Mouse (Mus musculus) liver, embryonic 12.5 days (tissue): ENCODE measurements around the gene Fras1. TPM values are rescaled to one million over a fixed set of nuclear protein-coding genes. Genes with fewer than 3 reads are reported as not detected.

Source experiments
- ATAC-seq: fragments of 200-750 bp; cut with Nextera tagmentation; 2 replicates; pipeline ENCODE4 v1.8.0; 2017; ENCODE audit warnings: moderate number of reproducible peaks, mild to moderate bottlenecking, moderate library complexity
- H3K27ac ChIP-seq: fragments of 300-500 bp; sonication (generic); 2 replicates; pipeline ENCODE4 v1.5.1; 2016; ENCODE audit warnings: mild to moderate bottlenecking
- H3K27me3 ChIP-seq: fragments of 300-500 bp; sonication (generic); replicated peaks from 2 replicates; pipeline ENCODE4 v1.6.1; 2016; ENCODE audit warnings: mild to moderate bottlenecking, moderate library complexity
- H3K36me3 ChIP-seq: fragments of 300-500 bp; sonication (generic); 2 replicates; pipeline ENCODE4 v1.6.1; 2016; ENCODE audit warnings: mild to moderate bottlenecking, moderate library complexity
- H3K4me1 ChIP-seq: fragments of 300-500 bp; sonication (generic); 2 replicates; pipeline ENCODE4 v1.6.1; 2016
- H3K4me2 ChIP-seq: fragments of 300-500 bp; sonication (generic); 2 replicates; pipeline ENCODE4 v1.6.1; 2016; ENCODE audit warnings: mild to moderate bottlenecking, moderate library complexity
- H3K4me3 ChIP-seq: fragments of 300-500 bp; sonication (generic); 2 replicates; pipeline ENCODE4 v1.5.1; 2016; ENCODE audit warnings: mild to moderate bottlenecking, moderate library complexity
- H3K9ac ChIP-seq: fragments of 300-500 bp; sonication (generic); 2 replicates; pipeline ENCODE4 v1.6.1; 2016; ENCODE audit warnings: mild to moderate bottlenecking, moderate library complexity
- H3K9me3 ChIP-seq: fragments of 300-500 bp; sonication (generic); replicated peaks from 2 replicates; pipeline ENCODE4 v1.6.1; 2016; ENCODE audit warnings: mild to moderate bottlenecking, moderate library complexity
- WGBS: fragments of 180-500 bp; shearing (Covaris S2); methylation state at CpG from one replicate; pipeline ENCODE4 v1.1.7; 2016; ENCODE audit not compliant: insufficient replicate concordance; 5-methylcytosine and 5-hydroxymethylcytosine counted together
- polyA plus RNA-seq: library from polyadenylated mRNA; unstranded; fragments of >200 nt; fragmentation: Nextera tagmentation; extraction: Ambion mirVana; gene quantifications from 2 replicates; pipeline ENCODE4 v1.2.1, GENCODE M21; 2016

Gene Fras1
- polyA plus RNA-seq, 1 experiment from 2014 or later, result 3.0 TPM

DNA sequence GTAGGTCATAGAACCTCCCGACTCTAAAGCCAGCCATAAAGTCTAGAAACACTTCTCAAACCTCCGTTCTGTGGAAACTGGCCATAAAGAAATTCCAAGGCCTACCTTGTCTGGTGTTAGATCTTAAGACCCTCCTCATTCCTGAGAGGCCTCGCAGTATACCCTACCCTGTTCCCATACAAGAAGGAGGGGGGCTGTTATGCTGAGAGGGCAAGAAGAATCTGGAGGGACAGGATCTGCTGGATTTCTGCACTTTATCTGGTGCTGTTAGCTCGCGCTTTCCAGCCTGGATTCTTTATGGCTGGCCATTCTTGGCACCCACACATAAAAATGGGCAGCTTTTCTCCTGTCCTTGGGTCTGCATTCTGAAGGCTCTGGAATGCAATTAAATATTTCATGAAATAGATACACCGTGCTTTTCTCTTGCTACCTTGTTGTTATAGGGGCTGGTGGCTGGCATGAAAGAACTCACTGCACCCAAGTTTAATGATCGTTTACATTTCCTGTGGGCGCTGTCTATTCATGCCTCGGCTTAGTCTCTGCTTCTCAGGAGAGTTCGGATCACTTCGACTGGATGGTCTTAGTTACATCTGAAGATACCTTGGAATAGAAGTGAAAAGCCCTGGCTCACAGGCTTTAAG lies 39.1 kb downstream of the Fras1 start:
- 67% methylated on average over 11 of the region's 11 CpGs for WGBS
- H3K9ac ChIP-seq, result no peak overlapping the region
- no peak overlapping the region for H3K4me3 ChIP-seq
- no peaks in the 10 kb centered on the region for H3K9me3 ChIP-seq
- ATAC-seq, result no peak
- H3K4me2 ChIP-seq, result no peak overlapping the region
- H3K27ac ChIP-seq, result no peak overlapping the region
- H3K27me3 ChIP-seq, result no peaks in the 10 kb centered on the region
- H3K36me3 ChIP-seq, result no peaks in the 10 kb centered on the region
- no peaks in the 10 kb centered on the region for H3K4me1 ChIP-seq

DNA sequence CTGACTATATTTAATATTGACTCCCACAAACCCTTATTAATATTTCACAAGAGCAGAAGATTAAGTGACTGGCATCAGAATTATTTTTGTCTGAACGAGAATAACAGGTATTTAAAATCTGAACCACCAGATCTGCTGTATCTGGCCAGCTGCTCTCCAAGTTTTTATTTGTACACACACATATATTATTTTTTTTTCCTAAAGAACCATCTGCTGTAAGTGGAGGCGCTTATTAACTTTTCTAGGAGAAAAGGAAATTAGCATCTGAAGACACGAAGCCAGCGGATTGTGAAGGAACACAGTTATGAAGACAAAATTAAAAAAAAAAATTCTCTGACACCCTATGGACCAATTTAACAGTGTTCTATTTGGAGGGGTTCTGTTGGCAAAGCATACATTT lies 43.4 kb downstream of the Fras1 start:
- H3K4me1 ChIP-seq, result no peaks in the 10 kb centered on the region
- no peak overlapping the region for H3K27ac ChIP-seq
- no peaks in the 10 kb centered on the region for H3K27me3 ChIP-seq
- ATAC-seq, result no peak
- no peaks in the 10 kb centered on the region for H3K9me3 ChIP-seq
- no peak overlapping the region for H3K4me2 ChIP-seq
- no peaks in the 10 kb centered on the region for H3K36me3 ChIP-seq
- H3K9ac ChIP-seq, result no peak overlapping the region
- H3K4me3 ChIP-seq, result no peak overlapping the region
- WGBS, result 74% methylated on average over 4 of the region's 4 CpGs

DNA sequence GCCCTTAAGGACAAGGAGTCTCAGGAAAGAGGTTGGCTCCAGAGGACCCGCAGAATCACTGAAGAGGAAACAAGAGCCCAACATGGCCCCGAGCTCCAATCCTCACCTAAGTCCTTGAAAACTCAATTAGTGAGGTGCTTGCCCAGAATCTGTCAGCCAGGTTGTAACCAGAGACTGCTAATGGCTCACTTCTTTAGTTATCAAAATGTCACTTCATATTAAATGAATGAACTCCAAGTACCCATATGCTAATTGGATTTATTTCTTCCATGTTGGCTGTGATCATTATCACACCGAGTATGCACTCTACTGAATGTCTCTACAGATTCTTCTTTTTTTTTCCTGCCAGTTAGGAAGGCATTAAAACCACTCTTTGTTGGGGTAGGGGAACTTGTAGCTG lies 47.8 kb downstream of the Fras1 start:
- no peaks in the 10 kb centered on the region for H3K9me3 ChIP-seq
- 67% methylated on average over 3 of the region's 3 CpGs for WGBS
- ATAC-seq, result no peak
- no peaks in the 10 kb centered on the region for H3K4me1 ChIP-seq
- no peak overlapping the region for H3K4me2 ChIP-seq
- no peaks in the 10 kb centered on the region for H3K36me3 ChIP-seq
- no peak overlapping the region for H3K27ac ChIP-seq
- no peaks in the 10 kb centered on the region for H3K27me3 ChIP-seq
- H3K4me3 ChIP-seq, result no peak overlapping the region
- no peak overlapping the region for H3K9ac ChIP-seq

DNA sequence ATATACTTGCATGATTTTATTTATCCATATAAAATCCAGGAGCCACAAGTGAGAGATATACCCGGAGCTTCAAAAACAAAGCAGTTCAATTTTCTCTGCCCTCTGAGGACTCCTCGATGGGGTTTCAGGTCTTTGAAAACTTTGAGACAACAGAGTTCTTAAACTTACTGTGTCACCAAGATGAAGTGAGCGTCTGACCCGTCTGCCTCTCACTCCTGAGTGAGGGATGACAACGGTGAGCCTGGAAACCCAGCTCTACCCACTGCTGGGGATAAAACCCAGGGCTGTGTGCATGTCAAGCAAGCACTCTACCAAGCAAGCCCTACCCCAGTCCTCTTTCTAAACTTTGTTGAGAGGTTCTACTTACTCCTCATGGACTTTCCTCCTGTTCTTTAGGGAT lies 49.0 kb downstream of the Fras1 start:
- no peak overlapping the region for H3K27ac ChIP-seq
- no peak overlapping the region for H3K4me2 ChIP-seq
- no peaks in the 10 kb centered on the region for H3K9me3 ChIP-seq
- no peaks in the 10 kb centered on the region for H3K4me1 ChIP-seq
- H3K27me3 ChIP-seq, result no peaks in the 10 kb centered on the region
- no peak for ATAC-seq
- no peak overlapping the region for H3K4me3 ChIP-seq
- no peaks in the 10 kb centered on the region for H3K36me3 ChIP-seq
- H3K9ac ChIP-seq, result no peak overlapping the region
- 57% methylated on average over 5 of the region's 5 CpGs for WGBS

DNA sequence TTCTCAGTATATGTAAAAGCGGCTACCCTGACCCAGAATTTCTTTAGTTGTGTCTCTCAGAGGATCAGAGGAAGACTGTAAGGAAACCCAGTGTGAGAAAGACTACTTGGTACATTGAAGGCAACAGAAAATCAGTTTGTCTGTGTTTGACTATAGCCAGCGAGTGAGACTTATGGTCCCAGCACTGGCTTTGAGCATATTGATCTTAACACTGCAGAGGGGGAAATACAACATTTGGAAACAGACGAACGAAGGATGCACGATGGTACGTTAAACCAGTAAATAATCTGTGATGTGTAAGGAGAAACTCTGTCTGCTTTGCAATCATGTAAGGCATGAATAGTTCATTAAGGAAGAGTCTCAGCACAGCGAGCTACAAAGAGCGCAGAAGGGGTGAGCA lies 51.6 kb downstream of the Fras1 start:
- no peak overlapping the region for H3K9ac ChIP-seq
- 83% methylated on average over 8 of the region's 8 CpGs for WGBS
- H3K36me3 ChIP-seq, result no peaks in the 10 kb centered on the region
- H3K4me1 ChIP-seq, result no peaks in the 10 kb centered on the region
- ATAC-seq, result no peak
- H3K9me3 ChIP-seq, result no peaks in the 10 kb centered on the region
- H3K4me2 ChIP-seq, result no peak overlapping the region
- H3K27ac ChIP-seq, result no peak overlapping the region
- H3K27me3 ChIP-seq, result no peaks in the 10 kb centered on the region
- H3K4me3 ChIP-seq, result no peak overlapping the region

DNA sequence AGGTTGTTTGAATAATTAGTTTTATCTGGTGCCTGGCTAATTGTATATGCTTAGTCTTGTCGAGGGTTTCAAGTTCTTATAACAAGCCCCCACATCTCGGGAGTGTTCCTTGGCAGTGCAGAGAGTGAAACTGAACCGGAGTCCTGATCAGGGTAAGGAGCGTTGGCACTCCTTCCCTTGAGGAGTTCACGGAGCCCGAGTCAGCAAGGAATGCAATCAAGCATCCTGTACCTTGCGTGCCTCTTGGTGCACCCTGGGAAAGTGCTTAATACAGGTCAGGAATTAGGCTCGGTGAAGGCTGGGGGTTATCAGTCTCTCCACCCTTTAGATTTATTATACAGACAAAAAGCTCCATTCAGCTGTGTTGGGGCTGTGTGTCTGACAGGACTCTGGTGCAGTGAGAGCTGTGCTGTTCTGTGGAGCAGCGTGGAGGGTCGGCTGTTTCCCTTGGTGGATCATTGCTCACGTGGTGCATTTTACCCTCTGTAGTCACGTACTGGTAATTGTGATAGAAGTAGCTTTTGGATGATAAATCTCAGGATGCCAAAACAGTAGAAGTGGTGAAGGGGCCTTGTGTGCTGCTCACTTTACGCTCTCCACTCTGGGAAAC lies 55.9 kb downstream of the Fras1 start:
- 64% methylated on average over 13 of the region's 13 CpGs for WGBS
- H3K36me3 ChIP-seq, result no peaks in the 10 kb centered on the region
- H3K9ac ChIP-seq, result no peak overlapping the region
- H3K4me1 ChIP-seq, result no peaks in the 10 kb centered on the region
- no peaks in the 10 kb centered on the region for H3K27me3 ChIP-seq
- H3K4me3 ChIP-seq, result no peak overlapping the region
- no peak overlapping the region for H3K27ac ChIP-seq
- no peaks in the 10 kb centered on the region for H3K9me3 ChIP-seq
- no peak overlapping the region for H3K4me2 ChIP-seq
- ATAC-seq, result no peak

DNA sequence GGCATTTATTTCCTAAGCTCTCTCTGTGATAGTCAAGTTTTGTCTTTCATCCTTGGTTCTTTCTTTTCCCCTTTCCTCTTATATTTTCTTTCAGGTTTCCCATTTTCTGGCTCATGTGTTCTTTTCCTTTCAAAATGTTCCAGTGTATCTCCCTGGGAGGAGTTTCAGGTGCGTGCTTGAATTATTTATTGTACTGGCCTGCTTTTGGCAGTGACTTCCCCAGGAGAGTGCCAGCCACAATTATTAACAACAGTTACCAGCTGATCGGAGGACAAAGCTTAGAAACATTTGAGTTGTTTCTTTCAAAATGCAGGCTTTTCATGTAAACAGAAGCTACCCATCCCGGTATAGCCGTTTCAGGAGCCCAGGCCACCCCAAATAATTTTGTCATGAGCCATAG lies 64.1 kb downstream of the Fras1 start:
- Histone ChIP-seq H3K4me1 (no peaks in the 10 kb centered on the region), H3K9me3 (no peaks in the 10 kb centered on the region), H3K27ac (no peak overlapping the region), H3K4me3 (no peak overlapping the region), H3K27me3 (no peaks in the 10 kb centered on the region), H3K4me2 (no peak overlapping the region), H3K9ac (no peak overlapping the region), H3K36me3 (no peaks in the 10 kb centered on the region)
- 68% methylated on average over 4 of the region's 4 CpGs for WGBS
- ATAC-seq, result no peak

DNA sequence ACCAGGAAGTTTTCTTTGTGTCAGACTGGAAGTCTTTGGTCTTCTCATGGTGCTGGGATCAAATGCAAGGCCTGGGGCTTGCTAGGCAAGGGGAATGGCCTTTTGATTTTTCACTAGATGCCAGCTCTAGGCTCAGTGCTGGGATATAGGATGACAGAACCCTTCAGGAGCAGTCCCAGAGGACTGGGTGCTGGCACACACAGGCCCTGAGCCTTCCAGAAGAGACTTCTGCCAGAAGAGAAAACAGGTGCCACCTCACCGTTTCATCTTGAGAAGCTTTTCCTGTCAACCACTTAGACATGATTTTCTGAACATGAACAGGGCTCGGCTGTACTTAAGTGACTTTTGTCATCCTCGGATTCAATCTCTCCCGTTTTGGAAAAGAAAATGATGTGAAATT lies 66.1 kb downstream of the Fras1 start:
- Histone ChIP-seq H3K9ac (no peak overlapping the region), H3K4me3 (no peak overlapping the region), H3K9me3 (no peaks in the 10 kb centered on the region), H3K4me2 (no peak overlapping the region), H3K4me1 (no peaks in the 10 kb centered on the region), H3K27ac (no peak overlapping the region), H3K27me3 (no peaks in the 10 kb centered on the region), H3K36me3 (no peaks in the 10 kb centered on the region)
- ATAC-seq, result no peak
- WGBS, result 68% methylated on average over 4 of the region's 4 CpGs

DNA sequence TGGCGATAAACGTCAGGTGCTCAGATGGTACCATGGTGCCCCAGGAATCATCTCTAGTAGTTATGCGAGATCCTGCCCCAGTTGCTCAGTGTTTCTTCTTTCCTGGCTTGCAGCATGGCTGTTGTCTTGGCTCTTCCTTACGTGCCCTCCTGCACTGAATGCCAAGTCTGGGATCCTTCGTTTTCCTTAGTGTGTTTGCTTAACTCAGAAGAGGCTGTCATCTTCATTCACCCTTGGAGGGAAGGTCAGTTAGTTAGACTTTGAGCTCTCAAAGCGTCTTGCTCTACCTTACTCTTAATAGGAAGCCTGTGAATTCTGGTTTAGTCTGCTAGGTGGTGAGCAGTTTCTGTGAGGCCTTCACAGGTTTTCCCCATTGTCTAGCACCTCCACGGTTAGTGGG lies 73.7 kb downstream of the Fras1 start:
- Histone ChIP-seq H3K4me1 (no peaks in the 10 kb centered on the region), H3K4me2 (no peak overlapping the region), H3K27me3 (no peaks in the 10 kb centered on the region), H3K9ac (no peak overlapping the region), H3K27ac (no peak overlapping the region), H3K4me3 (no peak overlapping the region), H3K9me3 (no peaks in the 10 kb centered on the region), H3K36me3 (no peaks in the 10 kb centered on the region)
- WGBS, result 68% methylated on average over 7 of the region's 7 CpGs
- ATAC-seq, result no peak

DNA sequence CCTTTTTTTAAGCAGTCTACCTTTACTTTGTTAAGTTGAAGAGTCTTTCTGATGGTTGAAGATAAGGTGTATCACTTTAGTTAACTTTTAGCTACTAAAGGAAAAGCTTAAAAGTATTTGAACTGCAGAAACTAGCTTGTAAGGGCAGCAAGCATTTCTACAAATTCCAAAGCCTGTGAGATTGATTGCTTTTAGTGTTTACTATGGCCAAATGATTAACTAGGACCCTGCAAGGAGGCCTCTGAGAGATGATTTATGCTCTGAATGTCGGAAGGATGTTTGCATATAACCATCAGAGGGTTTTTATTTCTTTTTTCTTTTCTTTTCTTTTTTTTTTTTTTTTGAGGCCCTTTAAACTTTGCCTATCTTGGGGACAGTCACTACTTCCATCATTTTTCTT lies 78.3 kb downstream of the Fras1 start:
- Histone ChIP-seq H3K4me3 (no peak overlapping the region), H3K4me2 (no peak overlapping the region), H3K9me3 (no peaks in the 10 kb centered on the region), H3K4me1 (no peaks in the 10 kb centered on the region), H3K9ac (no peak overlapping the region), H3K36me3 (no peaks in the 10 kb centered on the region), H3K27ac (no peak overlapping the region), H3K27me3 (no peaks in the 10 kb centered on the region)
- 26% methylated on average over 1 of the region's 1 CpGs for WGBS
- no peak for ATAC-seq

DNA sequence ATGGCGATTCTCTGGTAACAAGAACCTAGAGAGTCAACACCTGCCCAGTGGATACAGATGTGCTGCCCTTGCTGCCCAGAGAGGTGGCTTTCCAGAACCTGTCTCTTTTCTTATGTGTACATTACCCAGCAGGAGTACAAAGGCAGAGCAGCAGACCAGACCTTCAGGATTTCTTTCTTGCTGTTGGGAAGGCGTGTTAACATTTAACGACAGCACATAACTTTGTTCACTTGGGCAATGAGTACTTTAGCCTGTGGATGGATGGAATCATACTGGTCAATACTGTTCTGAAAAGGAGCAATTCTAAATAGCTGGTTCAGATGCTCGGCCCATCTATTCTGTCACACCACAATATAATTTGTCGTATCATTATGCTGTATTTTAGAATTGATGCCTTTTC lies 79.6 kb downstream of the Fras1 start:
- WGBS, result 65% methylated on average over 5 of the region's 5 CpGs
- no peak overlapping the region for H3K27ac ChIP-seq
- ATAC-seq, result no peak

DNA sequence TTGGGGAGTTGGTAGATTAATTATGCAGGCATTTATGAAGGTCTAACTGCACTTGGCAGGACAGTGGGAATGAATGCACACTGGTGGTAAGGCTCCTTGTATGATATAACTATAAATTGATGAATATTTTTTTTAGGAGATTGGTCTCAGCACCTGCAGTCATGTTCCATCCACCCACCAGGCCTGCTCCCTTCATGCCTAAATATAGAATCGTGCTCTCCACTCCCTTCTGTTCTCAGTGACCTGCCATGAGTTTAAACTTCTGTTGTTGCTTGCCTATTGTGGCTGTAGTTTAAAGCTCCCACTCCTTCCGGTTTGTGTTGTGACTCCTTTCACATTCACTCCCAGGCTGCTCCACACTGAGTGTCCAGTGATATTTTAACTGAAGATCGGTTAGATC lies 80.7 kb downstream of the Fras1 start:
- Histone ChIP-seq H3K4me1 (0 out of 2 replicates have a peak, but pooled peaks cover 7% of the 10 kb centered on the region), H3K4me2 (no peak overlapping the region), H3K4me3 (no peak overlapping the region), H3K27ac (no peak overlapping the region), H3K9ac (no peak overlapping the region), H3K36me3 (no peaks in the 10 kb centered on the region), H3K27me3 (no peaks in the 10 kb centered on the region), H3K9me3 (no peaks in the 10 kb centered on the region)
- ATAC-seq, result no peak
- 63% methylated on average over 3 of the region's 3 CpGs for whole genome bisulfite sequencing

More for the DNA sequence above, 79.6 kb downstream of the Fras1 start:
- no peaks in the 10 kb centered on the region for H3K27me3 ChIP-seq
- no peak overlapping the region for H3K4me3 ChIP-seq
- no peaks in the 10 kb centered on the region for H3K9me3 ChIP-seq
- H3K4me1 ChIP-seq, result no peaks in the 10 kb centered on the region
- no peaks in the 10 kb centered on the region for H3K36me3 ChIP-seq
- no peak overlapping the region for H3K4me2 ChIP-seq
- no peak overlapping the region for H3K9ac ChIP-seq

DNA sequence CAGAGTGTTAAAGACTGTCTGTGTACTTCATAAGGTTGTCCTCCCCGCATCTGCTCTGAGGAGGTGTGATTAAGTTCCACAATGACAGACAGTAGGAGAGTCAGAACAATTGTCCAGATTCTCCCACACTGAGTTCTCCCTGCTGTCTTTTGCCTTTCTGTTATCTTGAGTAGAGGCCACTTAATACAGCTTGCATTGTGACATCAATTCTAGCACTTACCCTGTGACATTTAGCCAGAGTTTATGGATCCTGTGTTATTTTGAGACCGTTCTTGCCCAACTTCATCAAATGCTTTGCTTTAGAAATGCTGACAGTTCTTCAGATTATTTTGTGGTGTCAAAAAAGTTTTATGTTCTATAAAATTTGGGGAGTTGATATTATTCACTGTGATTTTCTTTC lies 81.5 kb downstream of the Fras1 start:
- Histone ChIP-seq H3K4me1 (0 out of 2 replicates have a peak, but pooled peaks cover 11% of the 10 kb centered on the region), H3K36me3 (no peaks in the 10 kb centered on the region), H3K9ac (no peak overlapping the region), H3K27me3 (no peaks in the 10 kb centered on the region), H3K9me3 (no peaks in the 10 kb centered on the region), H3K4me3 (no peak overlapping the region), H3K4me2 (no peak overlapping the region), H3K27ac (no peak overlapping the region)
- 68% methylated on average over 2 of the region's 2 CpGs for WGBS
- no peak for ATAC-seq
